Mouse (Mus musculus) neutrophil, adult 5-6 weeks (primary cell): ENCODE measurements around the gene Ndufb4. TPM values are rescaled to one million over a fixed set of nuclear protein-coding genes. Genes with fewer than 3 reads are reported as not detected.

Experiments used
- ATAC-seq: fragments of 151-379, 151-347 bp; 2 replicates; pipeline ENCODE4 v1.8.0; 2017; ENCODE audit warnings: mild to moderate bottlenecking, moderate TSS enrichment; ENCODE audit not compliant: insufficient number of reproducible peaks, poor library complexity, low FRiP score, severe bottlenecking; ENCODE audit errors: extremely low read depth
- total RNA-seq: library from RNA; stranded (forward); fragments of 200-1000 nt; gene quantifications from 2 replicates; pipeline ENCODE4 v1.2.3, GENCODE M21; 2017

Gene Ndufb4
- total RNA-seq, 1 experiment from 2014 or later = 20.8 TPM

GRCm38 (mm10) chr16:37599326-37599725 is 54.9 kb downstream of the Ndufb4 start:
- ATAC-seq = no peak

GRCm38 (mm10) chr16:37598463-37598862 is 55.8 kb downstream of the Ndufb4 start:
- ATAC-seq = no peak

GRCm38 (mm10) chr16:37597412-37597811 is 56.8 kb downstream of the Ndufb4 start:
- no peak for ATAC-seq

Other genes with a start within 250 kb of the Ndufb4 start
- 19.5 and 20.5 TPM in 2 replicates for gene Gtf2e1, start 114.7 kb downstream of the Ndufb4 start, total RNA-seq
- 3.8 and 7.0 TPM in 2 replicates for gene Rabl3, start 114.6 kb downstream of the Ndufb4 start, total RNA-seq
- not detected in 2 replicates for gene Hgd, start 74.3 kb downstream of the Ndufb4 start, total RNA-seq
- gene Fstl1, start 122.4 kb upstream of the Ndufb4 start, total RNA-seq = 0.12 and 0.47 TPM in 2 replicates
- gene Gm36028, start 206.7 kb upstream of the Ndufb4 start, total RNA-seq = not detected in 2 replicates
- 13.5 and 15.7 TPM in 2 replicates for gene Lrrc58, start 213.9 kb upstream of the Ndufb4 start, total RNA-seq